Mouse (Mus musculus) olfactory bulb, adult 2 months (tissue): ENCODE measurements at regions not wholly inside any gene's neighbourhood (a gene's known extent, or its start where the extent isn't known, plus 50 kb on each side); places are given as distances from the start of the nearest gene placed in this dataset.

Experiments used
- CTCF ChIP-seq: fragments of 200-500 bp; IDR thresholded peaks from 2 replicates; pipeline ENCODE4 v1.5.1; 2012; ENCODE audit warnings: low read depth, mild to moderate bottlenecking, low read length, moderate library complexity; ENCODE audit not compliant: insufficient read depth
- POLR2A ChIP-seq: fragments of 200-500 bp; IDR thresholded peaks from 2 replicates; pipeline ENCODE4 v1.6.1; 2012; ENCODE audit warnings: mild to moderate bottlenecking, low read depth, low read length, moderate library complexity; ENCODE audit not compliant: insufficient read depth

GRCm38 (mm10) chr4:7429308-7429707 lies 809.5 kb downstream of the Car8 start:
- TF ChIP-seq POLR2A, result no peak
- no peak for TF ChIP-seq CTCF
